Mouse (Mus musculus): ENCODE results near the gene Nupr1l.
"Not testable (repeated sequence)": the region's sequence is repeated elsewhere in the genome, so short reads cannot be mapped to it uniquely, and the experiment has no call there.

Nupr1l gene

DNA sequence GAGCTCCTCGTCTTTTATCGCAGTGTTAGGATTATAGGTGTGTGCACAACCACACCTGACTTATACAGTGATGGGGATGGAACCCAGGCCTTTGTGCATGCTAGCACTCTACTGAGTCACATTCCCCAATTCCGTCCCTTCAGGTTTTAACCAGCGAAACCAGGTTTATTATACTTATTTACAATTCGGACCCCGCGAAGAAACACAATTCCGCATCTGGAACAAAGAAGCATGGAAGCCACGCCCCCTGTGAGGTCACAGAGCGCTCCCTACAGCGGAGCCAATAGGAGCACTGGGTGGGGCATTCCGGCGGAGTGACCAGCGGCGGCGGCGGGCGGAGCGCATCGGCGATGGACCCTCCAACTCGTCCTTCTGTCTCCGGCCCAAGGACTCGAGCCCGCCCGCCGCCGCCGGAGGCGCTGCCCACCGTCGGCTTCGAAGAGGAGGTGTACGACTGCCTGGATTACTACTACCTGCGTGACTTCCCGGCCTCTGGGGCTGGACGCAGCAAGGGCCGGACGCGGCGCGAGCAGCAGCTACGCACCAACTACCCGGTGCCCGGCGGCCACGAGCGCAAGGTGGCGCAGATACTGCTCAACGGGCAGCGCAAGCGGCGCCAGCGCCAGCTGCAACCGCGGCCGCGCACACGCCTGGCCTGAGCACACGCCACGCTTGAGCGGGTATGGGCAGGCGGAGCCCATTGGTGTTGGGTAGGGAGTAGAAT, at the start of gene Nupr1l:
TSS of gene Nupr1l (plus strand) at position 299 of the 724 bp plus-strand sequence.
- peak; percentile 71 for DNase-seq (ENCODE audit: low read depth, low spot score)

DNA sequence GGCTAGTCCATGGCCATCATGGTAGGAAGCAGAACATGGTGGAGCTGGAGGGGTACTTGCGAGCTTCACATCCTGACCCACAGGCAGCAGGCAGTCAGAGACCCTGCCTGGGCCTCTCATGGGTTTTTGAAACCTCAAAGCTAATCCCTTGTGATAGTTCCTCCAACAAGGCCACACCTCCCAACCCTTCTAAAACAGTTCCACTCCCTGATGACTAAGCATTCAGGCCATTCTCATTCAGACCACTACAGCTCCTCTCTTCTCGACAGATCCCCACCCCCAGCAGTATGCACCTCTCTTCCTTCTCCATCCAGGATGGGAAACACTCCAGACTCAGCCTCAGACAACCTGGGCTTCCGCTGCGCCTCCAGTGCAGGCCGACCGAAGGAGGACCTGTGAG, 46.0 kb upstream of the Nupr1l start:
- DNase-seq (ENCODE audit: low read depth, low spot score) = no peak

DNA sequence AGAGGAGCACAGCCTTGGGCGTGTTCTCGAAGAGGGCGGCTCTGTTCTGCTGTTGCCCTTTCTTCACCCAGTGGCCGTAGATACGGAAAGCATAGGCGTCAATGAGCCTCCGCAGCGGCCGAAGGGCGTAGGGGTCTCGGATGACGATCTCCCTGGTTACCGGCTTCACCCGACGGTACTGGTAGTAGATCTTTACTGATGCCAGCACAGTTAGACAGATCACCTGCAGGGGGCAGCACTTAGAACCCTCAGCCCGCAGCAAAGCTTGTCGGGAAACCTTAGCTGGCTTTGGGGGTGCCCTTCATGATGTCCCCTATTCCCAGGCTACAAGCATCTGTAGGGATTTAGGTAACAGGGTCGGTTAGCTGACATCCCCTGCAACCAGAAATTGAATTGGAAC, 43.9 kb upstream of the Nupr1l start:
- DNase-seq (ENCODE audit: low read depth, low spot score) = no peak

DNA sequence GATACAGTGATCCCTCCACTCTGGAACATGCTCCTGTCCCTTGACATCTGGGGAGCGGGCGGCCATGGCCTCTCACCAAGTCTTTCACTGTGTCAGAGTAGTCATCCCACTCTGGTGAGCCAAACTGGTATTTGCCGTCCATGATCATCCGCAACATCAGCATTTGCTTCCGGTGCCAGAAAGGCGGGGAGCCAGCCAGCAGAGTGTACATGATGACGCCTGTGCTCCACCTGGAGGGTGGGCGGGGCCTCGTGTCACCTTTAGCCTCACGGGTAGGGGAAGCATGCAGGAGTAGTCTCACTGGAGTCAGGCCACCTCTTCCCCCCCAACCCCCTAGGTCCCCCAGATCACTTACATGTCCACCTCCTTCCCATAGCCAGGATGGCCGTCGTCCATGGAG, 42.5 kb upstream of the Nupr1l start:
- no peak for DNase-seq (ENCODE audit: low read depth, low spot score)

DNA sequence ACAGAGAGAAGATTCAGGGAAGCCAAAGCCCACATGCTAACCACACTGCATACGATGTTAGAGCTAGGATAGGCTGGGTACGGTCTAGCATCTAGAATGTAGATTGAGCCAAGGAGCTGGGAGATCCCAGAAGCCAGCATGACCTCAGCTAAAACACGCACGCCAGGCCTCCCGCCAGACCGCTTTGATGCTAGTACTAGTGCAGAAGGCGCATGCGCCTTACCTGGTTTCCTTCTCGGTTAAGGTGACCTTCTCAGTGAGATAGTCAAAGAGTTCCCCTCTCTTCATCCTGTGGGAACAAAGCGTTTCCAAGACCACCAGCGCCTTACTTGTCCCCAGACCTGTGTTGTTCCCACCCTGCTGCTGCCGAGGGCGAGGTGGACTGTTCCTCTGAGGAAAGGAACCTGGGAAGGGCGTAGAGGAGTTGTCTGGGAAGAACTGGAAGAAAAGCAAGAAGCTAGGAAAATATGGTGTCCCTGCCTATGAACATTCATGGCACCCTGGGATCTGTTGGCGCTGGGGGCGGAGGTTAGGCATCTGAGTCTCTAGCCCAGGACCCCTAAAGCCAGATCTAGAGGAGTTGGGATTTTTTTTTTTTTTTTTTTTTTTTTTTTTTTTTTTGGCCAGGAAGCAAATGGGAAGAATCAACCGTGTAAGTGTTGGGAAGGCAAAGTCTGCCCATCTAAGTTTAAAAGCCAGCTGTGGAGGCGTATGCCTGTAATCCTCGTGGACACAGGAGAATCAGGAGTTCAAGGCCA, 38.9 kb upstream of the Nupr1l start:
- no peak for DNase-seq (ENCODE audit: low read depth, low spot score)

DNA sequence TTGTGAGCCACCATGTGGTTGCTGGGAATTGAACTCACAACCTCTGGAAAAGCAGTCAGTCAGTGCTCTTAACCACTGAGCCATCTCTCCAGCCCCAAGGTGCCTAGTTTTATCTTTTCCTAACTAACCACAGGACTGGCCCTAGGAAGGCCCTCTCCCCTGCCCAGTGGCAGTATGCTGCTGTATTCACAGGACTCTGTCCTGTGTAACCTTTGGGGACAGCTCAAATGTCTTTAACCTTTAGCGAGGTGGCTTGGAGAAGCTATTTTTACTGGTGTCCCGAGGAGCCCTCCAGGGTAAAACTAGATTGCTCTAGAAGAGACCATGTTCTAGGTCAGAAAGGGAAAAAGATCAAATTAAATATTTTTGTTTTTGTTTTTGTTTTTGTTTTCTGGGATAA, 37.1 kb upstream of the Nupr1l start:
- no peak for DNase-seq (ENCODE audit: low read depth, low spot score)

DNA sequence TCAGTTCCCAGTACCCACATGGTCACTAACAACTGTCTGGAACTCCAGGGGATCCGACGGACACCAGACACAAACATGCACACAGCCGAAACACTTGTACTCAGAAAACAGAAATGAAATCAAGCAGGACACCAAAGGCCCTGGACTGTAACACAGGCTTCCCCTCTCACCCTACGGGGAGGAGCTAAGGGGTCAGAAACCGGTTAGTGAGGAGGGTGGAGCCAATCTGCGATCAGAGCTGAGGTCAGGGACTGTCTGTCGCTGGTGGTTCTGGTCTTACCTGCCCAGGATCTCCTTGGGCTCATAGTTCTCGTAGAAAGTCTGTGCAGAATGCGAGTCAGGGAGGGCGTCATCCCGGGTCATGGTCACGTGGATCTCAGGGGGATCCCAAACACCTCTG, 34.4 kb upstream of the Nupr1l start:
- no peak for DNase-seq (ENCODE audit: low read depth, low spot score)

DNA sequence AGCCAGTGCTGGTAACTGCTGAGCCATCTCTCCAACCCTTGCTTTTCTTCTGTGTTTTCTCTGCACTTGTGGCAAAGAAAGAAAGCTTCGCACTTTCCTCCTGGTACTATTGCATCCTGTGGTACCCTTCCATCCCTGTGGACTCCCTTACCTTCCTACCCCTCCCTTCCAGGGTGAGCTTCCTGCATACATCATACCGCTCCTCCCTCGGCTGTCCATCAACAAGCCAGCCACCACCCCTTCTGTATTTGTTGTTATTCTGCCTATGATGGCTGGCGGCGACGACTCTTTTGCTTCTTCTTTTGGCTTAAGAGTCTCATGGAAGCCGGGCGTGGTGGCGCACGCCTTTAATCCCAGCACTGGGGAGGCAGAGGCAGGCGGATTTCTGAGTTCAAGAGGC, 33.2 kb upstream of the Nupr1l start:
- no peak for DNase-seq (ENCODE audit: low read depth, low spot score)

DNA sequence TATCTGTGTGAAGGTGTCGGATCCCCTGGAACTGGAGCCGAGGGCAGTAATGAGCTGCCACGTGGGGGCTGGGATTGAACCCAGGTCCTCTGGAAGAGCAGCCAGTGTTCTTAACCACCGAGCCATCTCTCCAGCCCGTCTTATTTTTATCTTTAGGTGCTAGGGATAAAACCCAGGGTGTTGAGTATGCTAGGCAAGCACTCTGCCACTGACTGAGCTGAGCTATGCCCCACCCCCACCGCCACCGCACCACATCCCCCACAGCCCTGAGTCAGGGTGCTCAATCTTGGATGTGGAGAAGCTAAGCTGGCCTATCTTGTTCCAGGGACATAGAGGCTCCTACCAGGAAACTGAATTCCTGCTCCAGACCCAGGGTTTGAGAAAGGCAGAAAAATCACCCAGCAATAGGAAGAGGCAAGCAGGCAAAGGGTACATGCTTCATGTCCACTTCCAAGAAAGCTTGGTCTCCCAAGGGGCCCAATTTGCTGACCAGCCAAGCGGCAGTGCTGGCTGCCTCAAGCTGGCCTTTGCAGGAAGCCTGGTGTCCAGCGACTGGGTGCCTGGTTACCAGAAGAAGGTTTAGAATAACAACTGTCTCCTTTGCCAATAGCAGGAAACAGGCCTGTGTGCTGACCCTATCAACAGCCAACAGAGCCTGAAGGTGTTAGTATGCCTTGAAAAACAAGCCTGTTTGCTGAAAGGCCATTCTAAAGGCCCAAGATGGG, 30.4 kb upstream of the Nupr1l start:
- no peak for DNase-seq (ENCODE audit: low read depth, low spot score)

DNA sequence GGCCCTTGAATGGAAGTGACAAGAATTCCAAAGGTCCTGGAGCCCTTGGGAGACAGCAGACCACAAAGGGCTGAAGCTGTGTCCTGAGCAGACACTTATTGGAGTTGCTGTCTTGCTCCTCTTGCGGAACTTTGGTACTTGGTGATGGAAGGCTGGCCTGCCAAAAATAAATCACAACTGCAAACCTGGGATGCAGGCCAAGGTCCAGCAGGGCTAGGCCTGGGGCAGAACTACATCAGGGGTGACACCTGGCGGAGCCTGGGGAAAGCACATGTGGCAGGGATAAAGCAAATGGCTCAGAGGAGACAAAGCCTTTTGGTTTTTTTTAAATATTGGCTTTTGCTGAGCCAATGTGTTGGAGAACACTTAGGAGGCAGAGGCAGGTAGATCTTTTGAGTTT, 29.4 kb upstream of the Nupr1l start:
- no peak for DNase-seq (ENCODE audit: low read depth, low spot score)

DNA sequence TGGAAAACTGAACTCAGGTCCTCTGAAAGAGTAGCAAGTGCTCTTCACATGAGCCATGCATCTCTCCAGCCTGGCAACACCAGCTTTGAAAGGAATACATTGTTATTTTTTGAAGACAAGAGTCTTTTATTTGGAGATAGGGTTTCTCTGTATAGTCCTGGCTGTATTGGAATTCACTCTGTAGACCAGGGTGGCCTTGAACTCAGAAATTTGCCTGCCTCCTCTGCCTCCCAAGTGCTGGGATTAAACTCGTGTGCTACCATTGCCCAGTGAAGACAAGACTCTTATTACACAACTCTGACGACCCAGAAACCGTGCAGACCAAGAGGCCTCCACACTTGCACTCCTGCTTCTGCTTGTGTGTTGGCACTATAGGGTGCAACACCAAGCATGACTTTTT, 28.5 kb upstream of the Nupr1l start:
- DNase-seq (ENCODE audit: low read depth, low spot score) = no peak

DNA sequence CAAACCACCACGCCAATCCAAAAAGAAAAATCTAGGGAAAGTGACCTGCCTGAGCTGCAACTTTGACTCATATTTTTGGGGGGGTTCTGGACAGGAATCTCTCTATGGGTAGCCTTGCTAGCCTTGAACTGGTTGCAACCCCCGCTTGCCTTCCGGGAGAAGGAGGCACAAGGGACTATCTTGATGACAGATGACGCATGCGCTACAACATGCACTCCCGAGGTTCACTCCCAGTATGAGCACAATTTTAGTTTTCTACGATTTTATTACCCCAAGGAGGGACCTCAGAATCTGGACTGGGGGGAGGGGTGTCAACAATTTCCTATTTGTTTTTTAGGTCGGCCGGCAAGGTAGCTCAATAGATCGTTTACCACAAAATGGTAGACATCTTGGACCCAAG, 22.1 kb upstream of the Nupr1l start:
- DNase-seq (ENCODE audit: low read depth, low spot score) = no peak

DNA sequence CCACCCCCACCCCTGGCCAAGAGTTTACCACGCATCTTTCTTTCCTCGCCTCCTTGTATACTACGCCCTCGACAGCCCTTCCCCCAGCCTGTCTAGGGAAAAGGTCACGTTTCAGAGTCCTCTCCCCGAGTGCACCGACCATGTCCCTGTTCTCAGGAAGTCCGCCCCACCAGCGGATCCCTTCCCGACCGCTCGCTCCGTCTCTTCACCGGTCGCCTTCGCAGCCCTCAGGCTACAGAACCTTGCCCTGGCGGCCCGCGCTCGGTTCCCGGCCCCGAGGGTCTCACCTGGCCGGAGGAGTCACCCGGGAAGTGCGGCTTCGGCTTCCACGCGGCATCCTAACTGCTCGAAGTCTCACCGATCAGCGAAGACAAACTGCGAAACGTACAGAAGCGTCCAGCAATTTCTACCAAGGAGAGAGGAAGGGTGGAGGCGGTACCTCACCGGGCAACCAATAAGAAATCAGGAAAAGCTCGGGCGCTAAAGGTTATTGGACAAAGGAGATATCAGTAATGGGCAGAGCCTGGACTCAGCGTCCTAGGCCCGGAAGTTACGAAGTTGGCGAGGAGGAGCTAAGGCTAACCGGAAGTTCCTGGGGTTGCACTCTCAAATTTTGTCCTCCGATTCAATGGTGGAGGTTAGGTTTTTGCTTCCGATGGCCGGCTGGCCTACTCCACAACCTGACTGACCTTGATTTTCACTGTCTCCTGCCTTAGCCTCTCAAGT, 21.3 kb upstream of the Nupr1l start, which contains the start of gene Chchd2:
TSS of gene Chchd2 (minus strand) at position 560 of the 726 bp plus-strand sequence.
- peak; percentile 98 for DNase-seq (ENCODE audit: low read depth, low spot score)

DNA sequence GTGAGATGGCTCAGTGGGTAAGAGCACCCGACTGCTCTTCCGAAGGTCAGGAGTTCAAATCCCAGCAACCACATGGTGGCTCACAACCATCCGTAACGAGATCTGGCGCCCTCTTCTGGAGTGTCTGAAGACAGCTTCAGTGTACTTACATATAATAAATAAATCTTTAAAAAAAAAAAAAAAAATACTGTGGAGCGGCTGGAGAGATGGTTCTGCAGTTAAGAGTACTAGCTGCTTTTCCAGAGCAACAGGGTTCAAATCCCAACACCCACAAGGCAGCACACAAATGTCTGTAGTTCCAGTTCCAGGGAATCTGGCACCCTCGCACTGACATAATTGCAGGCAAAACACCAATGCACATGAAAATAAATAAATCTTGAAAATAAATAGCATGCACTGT, 17.9 kb upstream of the Nupr1l start:
- DNase-seq (ENCODE audit: low read depth, low spot score) = not testable (repeated sequence)

DNA sequence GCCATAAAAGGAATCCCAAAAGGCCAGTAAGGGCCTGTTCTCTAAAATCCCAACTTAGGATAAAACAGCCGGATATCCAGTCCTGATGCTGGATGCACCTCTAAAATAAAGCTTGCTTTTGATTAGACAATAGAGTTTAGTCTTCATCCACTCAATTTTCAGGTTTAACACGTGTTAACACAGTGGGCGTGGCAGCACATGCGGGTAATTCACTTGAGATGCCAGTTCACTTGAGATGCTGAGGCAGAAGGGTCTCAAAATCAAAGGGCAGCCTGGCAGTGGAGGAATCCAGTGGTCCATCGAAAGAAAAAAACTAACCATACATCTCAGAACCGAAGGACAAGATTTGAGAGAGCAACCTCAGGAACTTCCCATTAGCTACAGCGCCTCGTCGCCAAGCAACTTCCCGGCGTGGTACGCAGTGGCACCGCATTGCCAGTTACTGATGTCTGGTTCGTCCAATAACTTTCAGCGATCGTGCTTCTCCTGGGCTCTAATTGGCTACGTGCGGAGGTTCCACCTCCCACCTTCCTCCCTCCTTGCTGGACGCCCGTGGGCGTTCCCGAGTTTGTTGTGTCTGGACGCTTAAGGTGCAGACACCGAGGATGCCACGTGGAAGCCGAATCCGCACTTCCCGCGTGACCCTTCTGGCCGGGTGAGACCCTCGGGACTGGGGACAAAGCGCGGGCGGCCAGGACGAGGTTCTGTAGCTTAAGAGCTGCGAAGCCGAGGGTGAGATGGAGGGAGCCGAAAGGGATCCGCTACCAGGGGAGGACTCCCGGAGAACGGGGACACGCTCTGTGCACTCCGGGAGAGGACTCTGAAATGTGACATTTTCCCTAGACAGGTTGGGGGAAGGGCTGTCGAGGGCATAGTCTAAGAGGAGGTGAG, 12.9 kb upstream of the Nupr1l start, which contains the start of gene Zbed5:
TSS of gene Zbed5 (plus strand) at position 526 of the 891 bp plus-strand sequence.
- DNase-seq (ENCODE audit: low read depth, low spot score) = peak; percentile 85

DNA sequence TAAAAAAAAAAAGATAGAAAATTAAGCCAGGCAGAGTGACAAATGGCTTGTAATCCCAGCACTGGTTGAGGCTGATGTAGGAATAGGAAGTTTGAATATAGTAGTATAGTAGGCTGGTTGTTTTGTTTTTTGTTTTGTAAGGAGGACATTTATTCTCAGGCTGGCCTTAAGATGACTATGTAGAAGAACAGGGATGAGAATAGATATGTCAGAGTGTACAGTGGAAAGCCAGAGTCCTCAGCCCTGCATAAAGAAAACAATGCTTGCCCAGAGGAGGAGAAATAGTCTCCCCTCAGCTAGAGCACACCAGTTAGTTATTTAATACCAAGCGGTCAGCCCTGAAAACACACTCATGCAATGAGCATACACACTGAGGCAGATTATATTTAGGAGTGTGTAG, 9.9 kb upstream of the Nupr1l start, which contains the start of gene Phkg1:
TSS of gene Phkg1 (minus strand) at position 101 of the 400 bp plus-strand sequence.
- no peak for DNase-seq (ENCODE audit: low read depth, low spot score)

DNA sequence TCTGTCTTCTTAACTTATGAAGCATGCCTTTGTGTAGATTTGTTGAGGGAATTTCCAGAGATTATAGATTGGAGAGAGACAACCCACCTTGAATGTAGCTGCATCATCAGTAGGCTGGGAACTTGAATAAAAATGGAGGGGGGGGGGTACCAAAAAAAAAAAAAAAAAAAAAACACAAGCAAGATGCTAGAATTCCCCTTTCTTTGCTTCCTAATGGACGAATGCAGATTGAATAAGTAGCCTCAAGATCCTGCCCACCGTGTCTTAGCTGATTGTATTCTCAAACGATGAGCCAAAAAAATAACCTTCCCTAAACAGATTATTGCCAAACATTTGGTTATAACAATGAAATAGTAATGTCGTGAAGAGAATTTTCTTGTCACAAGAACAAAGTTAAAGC, 565 bp upstream of the Nupr1l start:
- DNase-seq (ENCODE audit: low read depth, low spot score) = no peak

DNA sequence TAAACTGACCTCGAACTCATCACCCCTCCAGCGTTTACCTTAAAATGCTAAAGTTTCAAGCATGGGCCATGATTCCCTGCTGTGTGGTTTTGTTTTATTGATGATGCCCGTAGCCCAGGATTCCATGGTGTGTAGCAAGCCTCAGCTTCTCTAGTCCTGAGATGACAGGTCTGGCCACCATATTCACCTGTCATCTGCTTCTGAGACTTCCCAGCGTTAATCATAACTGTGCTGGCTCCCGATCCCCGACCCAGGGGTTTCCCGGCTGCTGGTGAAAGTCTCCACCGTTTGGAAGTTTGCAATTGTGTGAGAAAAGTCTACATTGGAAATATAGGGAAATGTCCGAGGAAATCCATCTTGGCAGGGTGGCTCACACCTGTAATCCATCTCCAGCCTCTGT, 807 bp downstream of the Nupr1l start:
- no peak for DNase-seq (ENCODE audit: low read depth, low spot score)

DNA sequence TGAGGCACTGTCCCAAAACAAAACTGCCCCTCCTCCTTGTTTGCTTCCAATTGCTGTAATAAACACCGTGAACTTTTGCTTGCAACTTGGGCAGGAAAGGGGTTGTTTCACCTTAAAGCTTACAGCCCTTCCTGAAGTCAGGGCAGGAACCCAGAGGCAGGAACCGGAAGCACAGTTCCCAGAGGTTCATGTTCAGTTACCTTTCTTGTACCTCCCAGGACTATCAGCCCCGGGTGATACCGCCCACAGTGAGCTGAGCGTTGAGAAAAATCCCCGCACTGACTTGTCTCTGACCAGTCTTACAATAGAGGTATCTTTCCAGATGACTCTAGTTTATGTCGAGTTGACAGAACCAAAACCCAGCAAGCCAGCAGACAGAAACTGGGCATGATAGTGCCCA, 1.3 kb downstream of the Nupr1l start:
- DNase-seq (ENCODE audit: low read depth, low spot score) = no peak

DNA sequence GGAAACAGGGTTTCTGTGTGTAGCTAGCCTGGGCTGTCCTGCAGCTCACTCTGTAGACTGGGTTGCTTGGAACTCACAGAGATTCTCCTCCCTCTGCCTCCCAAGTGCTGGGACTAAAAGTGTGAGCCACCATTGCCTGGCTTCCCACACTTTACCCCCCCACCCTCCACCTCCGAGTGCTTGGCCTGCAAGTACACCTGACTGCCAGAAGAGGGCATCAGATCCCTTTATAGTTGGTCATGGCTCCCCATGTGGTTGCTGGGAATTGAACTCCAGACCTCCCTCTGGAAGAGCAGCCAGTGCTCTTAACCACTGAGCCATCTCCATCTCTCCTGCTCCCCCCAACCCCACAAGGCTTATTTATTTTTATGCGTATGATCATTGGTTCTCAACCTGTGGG, 5.7 kb downstream of the Nupr1l start:
- no peak for DNase-seq (ENCODE audit: low read depth, low spot score)

DNA sequence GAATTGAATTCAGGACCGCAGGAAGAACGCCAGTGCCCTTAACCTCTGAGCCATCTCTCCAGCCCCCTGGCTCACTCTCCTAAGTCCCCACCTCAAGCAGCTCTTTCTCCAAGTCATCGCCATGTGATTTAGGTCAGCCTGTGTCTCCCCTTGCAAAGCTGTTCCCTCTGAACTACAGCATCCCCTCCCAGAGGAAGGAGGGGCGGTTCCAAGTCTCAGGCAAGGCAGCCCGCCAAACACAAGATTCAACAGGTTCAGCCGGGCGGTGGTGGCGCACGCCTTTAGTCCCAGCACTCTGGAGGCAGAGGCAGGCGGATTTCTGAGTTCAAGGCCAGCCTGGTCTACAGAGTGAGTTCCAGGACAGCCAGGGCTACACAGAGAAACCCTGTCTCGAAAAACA, 7.2 kb downstream of the Nupr1l start:
- DNase-seq (ENCODE audit: low read depth, low spot score) = not testable (repeated sequence)

All from retina, adult 2 months (tissue).